Mouse (Mus musculus) lung, embryonic 15.5 days (tissue): ENCODE measurements around the gene Prr15l. TPM values are rescaled to one million over a fixed set of nuclear protein-coding genes. Genes with fewer than 3 reads are reported as not detected.

Experiments used
- ATAC-seq: fragments of 200-750 bp; cut with Nextera tagmentation; 2 replicates; pipeline ENCODE4 v1.8.0; 2017; ENCODE audit warnings: moderate number of reproducible peaks, borderline replicate concordance; ENCODE audit not compliant: low FRiP score, low TSS enrichment; ENCODE audit errors: extremely low read depth
- H3K27ac ChIP-seq: fragments of 300-500 bp; sonication (generic); 2 replicates; pipeline ENCODE4 v1.5.1; 2015; ENCODE audit warnings: moderate library complexity, mild to moderate bottlenecking, inconsistent platforms
- H3K27me3 ChIP-seq: fragments of 300-500 bp; sonication (generic); 2 replicates; pipeline ENCODE4 v1.6.1; 2015; ENCODE audit warnings: inconsistent platforms
- H3K36me3 ChIP-seq: fragments of 300-500 bp; sonication (generic); 2 replicates; pipeline ENCODE4 v1.6.1; 2015; ENCODE audit warnings: inconsistent platforms
- H3K4me1 ChIP-seq: fragments of 300-500 bp; sonication (generic); 2 replicates; pipeline ENCODE4 v1.6.1; 2015; ENCODE audit warnings: inconsistent platforms
- H3K4me2 ChIP-seq: fragments of 300-500 bp; sonication (generic); 2 replicates; pipeline ENCODE4 v1.6.1; 2015; ENCODE audit warnings: inconsistent platforms, mild to moderate bottlenecking, moderate library complexity
- H3K4me3 ChIP-seq: fragments of 300-500 bp; sonication (generic); 2 replicates; pipeline ENCODE4 v1.5.1; 2015; ENCODE audit warnings: mild to moderate bottlenecking, inconsistent platforms
- H3K9ac ChIP-seq: fragments of 300-500 bp; sonication (generic); 2 replicates; pipeline ENCODE4 v1.6.1; 2015; ENCODE audit warnings: inconsistent platforms
- H3K9me3 ChIP-seq: fragments of 300-500 bp; sonication (generic); 2 replicates; pipeline ENCODE4 v1.6.1; 2016; ENCODE audit warnings: inconsistent platforms
- WGBS: fragments of 180-500 bp; shearing (Covaris S2); methylation state at CpG from one replicate; pipeline ENCODE4 v1.1.7; 2015; 5-methylcytosine and 5-hydroxymethylcytosine counted together
- polyA plus RNA-seq: library from polyadenylated mRNA; unstranded; fragments of >200 nt; fragmentation: Nextera tagmentation; extraction: Ambion mirVana; gene quantifications from 2 replicates; pipeline ENCODE4 v1.2.1, GENCODE M21; 2015

The Prr15l gene
- polyA plus RNA-seq, 1 experiment from 2014 or later, result 38.2 TPM

- no peak for ATAC-seq
- Histone ChIP-seq H3K4me2 (no peak overlapping the region), H3K9ac (no peak overlapping the region), H3K27ac (no peak overlapping the region), H3K36me3 (no peaks in the 10 kb centered on the region), H3K4me3 (no peak overlapping the region), H3K9me3 (no peaks in the 10 kb centered on the region), H3K4me1 (peaks cover 33% of the 10 kb centered on the region), H3K27me3 (no peaks in the 10 kb centered on the region)
- WGBS, result 82% methylated on average over 6 of the region's 6 CpGs
Observed at GRCm38 (mm10) chr11:96938426-96938800, 10.5 kb downstream of the Prr15l start.

GRCm38 (mm10) chr11:96940578-96941465, 12.9 kb downstream of the Prr15l start:
- no peaks in the 10 kb centered on the region for H3K9me3 ChIP-seq
- WGBS, result 68% methylated on average over 16 of the region's 16 CpGs
- no peak overlapping the region for H3K4me2 ChIP-seq
- no peaks in the 10 kb centered on the region for H3K27me3 ChIP-seq
- peaks cover 24% of the 10 kb centered on the region for H3K4me1 ChIP-seq
- no peak overlapping the region for H3K4me3 ChIP-seq
- ATAC-seq, result no peak
- no peak overlapping the region for H3K9ac ChIP-seq
- no peak overlapping the region for H3K27ac ChIP-seq
- no peaks in the 10 kb centered on the region for H3K36me3 ChIP-seq

GRCm38 (mm10) chr11:96941989-96942590, 14.2 kb downstream of the Prr15l start:
- no peak overlapping the region for H3K4me2 ChIP-seq
- 66% methylated on average over 6 of the region's 6 CpGs for WGBS
- no peak overlapping the region for H3K4me3 ChIP-seq

GRCm38 (mm10) chr11:96943746-96944304, 15.9 kb downstream of the Prr15l start, which contains the start of gene Pnpo:
Gene Pnpo (minus strand): TSS chr11:96943986.
- H3K36me3 ChIP-seq, result no peaks in the 10 kb centered on the region

More at GRCm38 (mm10) chr11:96941989-96942590, 14.2 kb downstream of the Prr15l start:
- ATAC-seq, result no peak
- H3K27me3 ChIP-seq, result no peaks in the 10 kb centered on the region
- no peaks in the 10 kb centered on the region for H3K36me3 ChIP-seq
- peaks cover 19% of the 10 kb centered on the region for H3K4me1 ChIP-seq
- H3K9ac ChIP-seq, result no peak overlapping the region
- no peak overlapping the region for H3K27ac ChIP-seq
- H3K9me3 ChIP-seq, result no peaks in the 10 kb centered on the region

GRCm38 (mm10) chr11:96944844-96945580, 17.1 kb downstream of the Prr15l start:
- Histone ChIP-seq H3K36me3 (no peaks in the 10 kb centered on the region), H3K9ac (no peak overlapping the region), H3K4me3 (peak overlapping the region; percentile 62; the same call in 1 of the 2 replicates), H3K4me2 (peak overlapping the region; percentile 98), H3K27me3 (no peaks in the 10 kb centered on the region), H3K9me3 (no peaks in the 10 kb centered on the region), H3K27ac (no peak overlapping the region), H3K4me1 (peaks cover 15% of the 10 kb centered on the region)
- ATAC-seq, result no peak
- WGBS, result 61% methylated on average over 14 of the region's 14 CpGs

More at GRCm38 (mm10) chr11:96943746-96944304, 15.9 kb downstream of the Prr15l start, which contains the start of gene Pnpo:
- H3K27ac ChIP-seq, result 0 out of 2 replicates have a peak within 1 kb of the TSS, but pooled peaks have one; percentile 41
- peak; percentile 92 for ATAC-seq
- no peaks in the 10 kb centered on the region for H3K9me3 ChIP-seq
- H3K4me2 ChIP-seq, result peak within 1 kb of the TSS; percentile 98
- H3K9ac ChIP-seq, result peak within 1 kb of the TSS; percentile 51
- no peaks in the 10 kb centered on the region for H3K27me3 ChIP-seq
- peaks cover 15% of the 10 kb centered on the region for H3K4me1 ChIP-seq
- peak within 1 kb of the TSS; percentile 62 for H3K4me3 ChIP-seq
- under 1% methylated on average over 29 of the region's 29 CpGs for WGBS

GRCm38 (mm10) chr11:96946498-96946897, 18.6 kb downstream of the Prr15l start:
- peaks cover 15% of the 10 kb centered on the region for H3K4me1 ChIP-seq
- H3K4me3 ChIP-seq, result no peak overlapping the region
- peaks cover 3% of the 10 kb centered on the region; the same call in 1 of the 2 replicates for H3K36me3 ChIP-seq
- no peaks in the 10 kb centered on the region for H3K9me3 ChIP-seq
- no peak overlapping the region for H3K27ac ChIP-seq
- no peak overlapping the region for H3K4me2 ChIP-seq
- 87% methylated on average over 9 of the region's 9 CpGs for WGBS
- H3K9ac ChIP-seq, result no peak overlapping the region
- no peaks in the 10 kb centered on the region for H3K27me3 ChIP-seq
- no peak for ATAC-seq

- no peak overlapping the region for H3K4me2 ChIP-seq
Observed at GRCm38 (mm10) chr11:96947849-96948248, 19.9 kb downstream of the Prr15l start.

GRCm38 (mm10) chr11:96950767-96951166, 22.9 kb downstream of the Prr15l start:
- peaks cover 35% of the 10 kb centered on the region for H3K36me3 ChIP-seq
- no peak overlapping the region for H3K4me3 ChIP-seq
- H3K4me1 ChIP-seq, result no peaks in the 10 kb centered on the region
- 93% methylated on average over 3 of the region's 3 CpGs for WGBS
- no peak overlapping the region for H3K27ac ChIP-seq
- ATAC-seq, result no peak
- H3K9me3 ChIP-seq, result no peaks in the 10 kb centered on the region
- H3K9ac ChIP-seq, result no peak overlapping the region
- H3K4me2 ChIP-seq, result no peak overlapping the region
- no peaks in the 10 kb centered on the region for H3K27me3 ChIP-seq

More at GRCm38 (mm10) chr11:96947849-96948248, 19.9 kb downstream of the Prr15l start:
- H3K27ac ChIP-seq, result no peak overlapping the region
- 81% methylated on average over 4 of the region's 4 CpGs for WGBS
- no peaks in the 10 kb centered on the region for H3K27me3 ChIP-seq
- no peaks in the 10 kb centered on the region for H3K9me3 ChIP-seq
- no peak overlapping the region for H3K9ac ChIP-seq
- H3K36me3 ChIP-seq, result peaks cover 11% of the 10 kb centered on the region
- peak; percentile 25; the same call in 1 of the 2 replicates for ATAC-seq
- no peak overlapping the region for H3K4me3 ChIP-seq
- H3K4me1 ChIP-seq, result peaks cover 15% of the 10 kb centered on the region

- Histone ChIP-seq H3K9me3 (no peaks in the 10 kb centered on the region), H3K4me1 (no peaks in the 10 kb centered on the region), H3K36me3 (peaks cover 50% of the 10 kb centered on the region), H3K27me3 (no peaks in the 10 kb centered on the region), H3K4me2 (no peak overlapping the region), H3K27ac (no peak overlapping the region), H3K4me3 (no peak overlapping the region), H3K9ac (no peak overlapping the region)
- 74% methylated on average over 10 of the region's 10 CpGs for WGBS
- no peak for ATAC-seq
Observed at GRCm38 (mm10) chr11:96952426-96952825, 24.5 kb downstream of the Prr15l start.

GRCm38 (mm10) chr11:96952896-96953295, 25.0 kb downstream of the Prr15l start:
- H3K4me3 ChIP-seq, result no peak overlapping the region
- WGBS, result 64% methylated on average over 6 of the region's 6 CpGs
- no peak for ATAC-seq
- H3K36me3 ChIP-seq, result peaks cover 54% of the 10 kb centered on the region
- no peak overlapping the region for H3K4me2 ChIP-seq
- no peak overlapping the region for H3K27ac ChIP-seq
- no peaks in the 10 kb centered on the region for H3K9me3 ChIP-seq
- no peak overlapping the region for H3K9ac ChIP-seq
- H3K4me1 ChIP-seq, result no peaks in the 10 kb centered on the region
- no peaks in the 10 kb centered on the region for H3K27me3 ChIP-seq

GRCm38 (mm10) chr11:96955094-96955493, 27.2 kb downstream of the Prr15l start:
- Histone ChIP-seq H3K27me3 (no peaks in the 10 kb centered on the region), H3K36me3 (peaks cover 73% of the 10 kb centered on the region), H3K4me3 (no peak overlapping the region), H3K9ac (no peak overlapping the region), H3K4me1 (no peaks in the 10 kb centered on the region), H3K4me2 (no peak overlapping the region), H3K27ac (no peak overlapping the region), H3K9me3 (no peaks in the 10 kb centered on the region)
- 86% methylated on average over 4 of the region's 4 CpGs for WGBS
- no peak for ATAC-seq
